Mouse (Mus musculus): ENCODE results near the gene Agap1.

GRCm38 (mm10) chr1:89455421-89456091 lies 950 bp downstream of the Agap1 start:
- TF ChIP-seq POLR2A (IDR thresholded peaks at IDR 0.05; ENCODE audit: control insufficient read depth in 1 of 2, insufficient read depth in 1 of 2, low read depth in 1 of 2, low read length in 2 of 2, poor library complexity in 1 of 2) (no peak), CTCF (IDR thresholded peaks at IDR 0.05 in 2 of 3, conservative IDR thresholded peaks at IDR 0.05 in 1 of 3; ENCODE audit: control insufficient read depth in 1 of 3, insufficient read depth in 1 of 3, low read depth in 2 of 3, low read length in 3 of 3, poor library complexity in 1 of 3, severe bottlenecking in 1 of 3) (no peak), KAT2A (conservative IDR thresholded peaks at IDR 0.05; ENCODE audit: low read depth, low read length) (no peak), E2F4 (IDR thresholded peaks at IDR 0.05; ENCODE audit: borderline replicate concordance, low read depth, low read length) (no peak), RAD21 (IDR thresholded peaks at IDR 0.05; ENCODE audit: low read depth, low read length) (no peak), GATA1 (IDR thresholded peaks at IDR 0.05; ENCODE audit: low read depth, low read length) (no peak), SMC3 (IDR thresholded peaks at IDR 0.05; ENCODE audit: low read depth, low read length) (no peak), EP300 (IDR thresholded peaks at IDR 0.05; ENCODE audit: low read depth in 1 of 2, low read length in 2 of 2) (no peak), UBTF (IDR thresholded peaks at IDR 0.05; ENCODE audit: borderline replicate concordance, insufficient read depth, low read depth, low read length) (no peak), POLR2AphosphoS5 (IDR thresholded peaks at IDR 0.05; ENCODE audit: borderline replicate concordance, low read depth, low read length) (no peak), USF1 (IDR thresholded peaks at IDR 0.05; ENCODE audit: low read depth, low read length) (no peak)

Data from MEL (cell line).